Mouse (Mus musculus): ENCODE data around the gene Nup188. TPM values are rescaled to one million over a fixed set of nuclear protein-coding genes. Genes with fewer than 3 reads are reported as not detected.

The Nup188 gene
- total and polyA plus RNA-seq, 2 experiments from 2014 or later, result 11.9 to 32.6 TPM

DNA sequence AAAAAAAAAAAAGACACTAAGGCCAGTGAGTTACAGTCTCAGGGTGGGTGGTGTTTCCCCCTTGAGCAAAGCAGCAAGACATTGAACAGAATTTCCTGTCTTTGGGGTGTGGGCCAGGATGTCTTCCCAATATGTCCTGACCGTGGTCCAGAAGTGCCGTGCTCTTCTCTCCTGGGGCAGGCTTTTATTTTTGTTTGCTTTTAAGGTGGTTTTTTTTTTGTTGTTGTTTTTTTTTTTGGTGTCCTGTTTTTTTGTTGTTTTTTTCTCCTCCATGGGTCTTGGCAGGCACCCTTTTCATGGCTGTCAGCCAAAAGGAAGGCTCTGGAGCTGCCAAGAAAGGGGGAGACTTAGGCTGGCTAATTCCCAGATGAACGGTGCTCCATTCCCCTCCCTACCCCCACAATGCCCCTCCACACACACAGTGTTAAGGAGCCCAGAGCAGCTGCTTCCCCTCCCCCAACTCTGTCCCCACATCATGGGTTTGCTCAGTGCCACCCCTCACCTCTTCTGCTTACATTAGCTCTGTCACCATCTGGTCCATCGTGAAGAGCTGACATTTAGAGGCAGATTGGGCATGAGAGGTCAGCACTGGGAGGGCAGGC, 23.3 kb upstream of the Nup188 start:
- Histone ChIP-seq H3K27ac (peak overlapping the region; percentile 48; the same call in 1 of the 2 replicates), H3K9me3 (ENCODE audit: low read length) (no peaks in the 10 kb centered on the region), H3K4me1 (ENCODE audit: insufficient read depth, low read length) (peaks cover 26% of the 10 kb centered on the region), H3K36me3 (ENCODE audit: insufficient read depth, low read length) (peaks cover 29% of the 10 kb centered on the region; the same call in 1 of the 2 replicates), H3K4me2 (ENCODE audit: low read depth, low read length) (no peak overlapping the region), H3K4me3 (ENCODE audit: low read length) (no peak overlapping the region), H3K27me3 (ENCODE audit: insufficient read depth, low read length) (no peaks in the 10 kb centered on the region), H3K9ac (replicated peaks; ENCODE audit: low read length) (no peak overlapping the region)
- DNase-seq (ENCODE audit: low spot score) (peak; percentile 91), ATAC-seq (peak; percentile 73)
- no peak for TF ChIP-seq CTCF (IDR thresholded peaks at IDR 0.05; ENCODE audit: low read depth)
- WGBS, result 17% methylated on average over 4 of the region's 4 CpGs

DNA sequence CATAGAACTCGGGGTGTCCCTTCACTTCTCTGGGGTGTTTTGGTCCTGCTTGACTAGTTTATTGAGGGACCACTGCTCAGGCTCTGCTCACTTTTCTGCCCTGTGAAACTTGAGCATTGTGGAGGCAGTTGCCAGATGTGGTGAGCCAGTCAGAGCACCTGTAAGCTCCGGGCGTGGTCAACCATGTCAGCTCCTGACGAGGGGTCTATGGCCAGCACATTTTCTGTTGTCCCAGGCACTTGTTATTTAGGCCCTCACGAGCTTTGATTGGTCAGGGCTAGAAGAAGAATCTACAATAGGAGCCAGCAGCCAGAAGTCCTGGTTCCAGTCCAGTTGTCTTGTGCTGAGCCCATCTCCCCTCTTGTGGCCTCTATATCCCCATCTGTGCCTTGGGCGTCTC, 22.4 kb upstream of the Nup188 start:
- peaks cover 29% of the 10 kb centered on the region; the same call in 1 of the 2 replicates for H3K36me3 ChIP-seq (ENCODE audit: insufficient read depth, low read length)
- H3K9me3 ChIP-seq (ENCODE audit: low read length), result no peaks in the 10 kb centered on the region
- H3K9ac ChIP-seq (replicated peaks; ENCODE audit: low read length), result no peak overlapping the region
- WGBS, result 86% methylated on average over 6 of the region's 6 CpGs
- ATAC-seq (no peak), DNase-seq (ENCODE audit: low spot score) (no peak)
- no peaks in the 10 kb centered on the region for H3K27me3 ChIP-seq (ENCODE audit: insufficient read depth, low read length)
- no peak for TF ChIP-seq CTCF (IDR thresholded peaks at IDR 0.05; ENCODE audit: low read depth)
- H3K27ac ChIP-seq, result peak overlapping the region; percentile 48; the same call in 1 of the 2 replicates
- H3K4me2 ChIP-seq (ENCODE audit: low read depth, low read length), result no peak overlapping the region
- H3K4me1 ChIP-seq (ENCODE audit: insufficient read depth, low read length), result peaks cover 26% of the 10 kb centered on the region
- H3K4me3 ChIP-seq (ENCODE audit: low read length), result no peak overlapping the region

- Histone ChIP-seq H3K27ac (peak overlapping the region; percentile 86), H3K4me1 (ENCODE audit: insufficient read depth, low read length) (peaks cover 26% of the 10 kb centered on the region), H3K36me3 (ENCODE audit: insufficient read depth, low read length) (peaks cover 22% of the 10 kb centered on the region; the same call in 1 of the 2 replicates), H3K9me3 (ENCODE audit: low read length) (no peaks in the 10 kb centered on the region), H3K27me3 (ENCODE audit: insufficient read depth, low read length) (no peaks in the 10 kb centered on the region), H3K9ac (replicated peaks; ENCODE audit: low read length) (no peak overlapping the region), H3K4me3 (ENCODE audit: low read length) (no peak overlapping the region), H3K4me2 (ENCODE audit: low read depth, low read length) (no peak overlapping the region)
- 49% methylated on average over 7 of the region's 7 CpGs for WGBS
- no peak for TF ChIP-seq CTCF (IDR thresholded peaks at IDR 0.05; ENCODE audit: low read depth)
- ATAC-seq, result 0 out of 2 replicates have a peak, but pooled peaks have one; percentile 18
- no peak for DNase-seq (ENCODE audit: low spot score)
Measured at GRCm38 (mm10) chr2:30264671-30265519, 21.3 kb upstream of the Nup188 start.

DNA sequence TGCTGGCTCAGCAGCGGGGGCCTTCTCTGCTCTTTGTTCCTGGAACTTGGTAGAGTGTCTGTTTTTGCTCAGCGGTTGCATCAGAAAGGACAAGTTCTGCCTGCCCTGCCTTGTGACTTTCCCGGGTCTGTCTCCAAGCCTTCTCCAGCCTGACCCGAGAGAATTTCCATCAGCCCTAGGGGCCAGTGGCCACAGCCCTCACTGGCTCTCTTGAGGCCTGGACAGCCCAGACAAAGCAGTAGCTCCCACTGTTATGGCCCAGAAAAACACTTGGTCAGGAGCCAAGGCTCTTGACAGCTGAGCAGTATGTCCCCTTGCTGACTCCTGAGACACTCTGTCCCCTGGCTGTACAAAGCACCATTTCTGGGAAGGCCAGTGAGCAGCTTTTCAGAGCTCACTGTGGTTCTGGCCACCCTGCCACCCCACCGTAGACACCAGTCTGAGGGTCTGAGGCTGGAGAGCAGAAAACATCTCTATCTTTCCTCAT, 20.4 kb upstream of the Nup188 start, which contains the start of gene Phyhd1:
Phyhd1 (plus strand) TSS at position 437 of the 487 bp plus-strand sequence.
- Histone ChIP-seq H3K9ac (replicated peaks; ENCODE audit: low read length) (peak within 1 kb of the TSS; percentile 37; the same call in 1 of the 2 replicates), H3K4me3 (ENCODE audit: low read length) (no peak within 1 kb of the TSS), H3K4me2 (ENCODE audit: low read depth, low read length) (no peak within 1 kb of the TSS), H3K4me1 (ENCODE audit: insufficient read depth, low read length) (peaks cover 26% of the 10 kb centered on the region), H3K27me3 (ENCODE audit: insufficient read depth, low read length) (no peaks in the 10 kb centered on the region), H3K36me3 (ENCODE audit: insufficient read depth, low read length) (peaks cover 21% of the 10 kb centered on the region; the same call in 1 of the 2 replicates), H3K27ac (peak within 1 kb of the TSS; percentile 86), H3K9me3 (ENCODE audit: low read length) (no peaks in the 10 kb centered on the region)
- peak; percentile 87 for DNase-seq (ENCODE audit: low spot score)
- ATAC-seq, result peak; percentile 76
- 21% methylated on average over 5 of the region's 5 CpGs for WGBS
- 0 out of 2 replicates have a peak, but pooled peaks have one; percentile 13 for TF ChIP-seq CTCF (IDR thresholded peaks at IDR 0.05; ENCODE audit: low read depth)

DNA sequence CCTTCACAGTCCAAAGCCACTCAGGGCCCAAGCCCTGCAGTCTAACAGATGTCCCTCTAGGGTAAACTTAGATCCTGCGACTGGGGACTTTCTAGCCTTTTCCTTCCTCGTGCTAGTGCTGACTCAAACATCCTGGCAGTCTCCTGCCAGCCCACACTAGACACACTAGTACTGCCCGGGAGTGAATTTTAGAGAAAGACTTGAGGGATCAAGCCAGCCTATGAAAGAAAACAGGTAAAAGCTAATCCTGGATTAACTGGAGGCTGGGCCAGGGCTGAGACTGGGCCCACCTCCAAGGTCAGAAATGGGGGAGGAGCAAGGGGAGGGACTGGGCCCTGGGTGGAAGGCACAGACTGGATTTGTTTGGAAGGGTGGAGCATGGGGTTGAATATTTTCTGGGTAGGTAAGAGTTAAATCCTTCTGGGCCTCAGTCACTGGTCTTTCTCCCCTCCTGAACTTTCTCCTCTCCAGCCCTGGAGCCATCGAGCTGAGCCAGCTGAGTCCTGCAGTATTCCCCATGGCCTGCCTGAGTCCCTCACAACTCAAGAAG, 19.7 kb upstream of the Nup188 start:
- peak overlapping the region; percentile 86 for H3K27ac ChIP-seq
- TF ChIP-seq CTCF (IDR thresholded peaks at IDR 0.05; ENCODE audit: low read depth), result no peak
- H3K4me3 ChIP-seq (ENCODE audit: low read length), result no peak overlapping the region
- DNase-seq (ENCODE audit: low spot score), result peak; percentile 49
- 16% methylated on average over 4 of the region's 4 CpGs for WGBS
- no peak for ATAC-seq
- peaks cover 21% of the 10 kb centered on the region; the same call in 1 of the 2 replicates for H3K36me3 ChIP-seq (ENCODE audit: insufficient read depth, low read length)
- H3K27me3 ChIP-seq (ENCODE audit: insufficient read depth, low read length), result no peaks in the 10 kb centered on the region
- no peak overlapping the region for H3K4me2 ChIP-seq (ENCODE audit: low read depth, low read length)
- peaks cover 26% of the 10 kb centered on the region for H3K4me1 ChIP-seq (ENCODE audit: insufficient read depth, low read length)
- no peaks in the 10 kb centered on the region for H3K9me3 ChIP-seq (ENCODE audit: low read length)
- peak overlapping the region; percentile 37; the same call in 1 of the 2 replicates for H3K9ac ChIP-seq (replicated peaks; ENCODE audit: low read length)

GRCm38 (mm10) chr2:30267466-30267865, 18.7 kb upstream of the Nup188 start:
- peaks cover 26% of the 10 kb centered on the region for H3K4me1 ChIP-seq (ENCODE audit: insufficient read depth, low read length)
- no peak overlapping the region for H3K4me2 ChIP-seq (ENCODE audit: low read depth, low read length)
- 91% methylated on average over 2 of the region's 2 CpGs for whole genome bisulfite sequencing
- no peaks in the 10 kb centered on the region for H3K27me3 ChIP-seq (ENCODE audit: insufficient read depth, low read length)
- no peak for ATAC-seq
- no peak overlapping the region for H3K27ac ChIP-seq
- no peak overlapping the region for H3K9ac ChIP-seq (replicated peaks; ENCODE audit: low read length)
- no peak overlapping the region for H3K4me3 ChIP-seq (ENCODE audit: low read length)
- no peak for TF ChIP-seq CTCF (IDR thresholded peaks at IDR 0.05; ENCODE audit: low read depth)
- DNase-seq (ENCODE audit: low spot score), result no peak
- no peaks in the 10 kb centered on the region for H3K9me3 ChIP-seq (ENCODE audit: low read length)
- H3K36me3 ChIP-seq (ENCODE audit: insufficient read depth, low read length), result peaks cover 15% of the 10 kb centered on the region; the same call in 1 of the 2 replicates

All from hindbrain, postnatal 0 days (tissue).